Mouse (Mus musculus) erythroblast, embryonic 14.5 days (primary cell): ENCODE results near the gene Casp4. TPM values are rescaled to one million over a fixed set of nuclear protein-coding genes. Genes with fewer than 3 reads are reported as not detected.

Experiments used
- H3K27me3 ChIP-seq: 2 replicates; pipeline ENCODE4 v1.6.1; 2012; ENCODE audit warnings: inconsistent platforms; ENCODE audit not compliant: control insufficient read depth
- H3K36me3 ChIP-seq: 2 replicates; pipeline ENCODE4 v1.6.1; 2012; ENCODE audit warnings: mild to moderate bottlenecking, inconsistent platforms; ENCODE audit not compliant: control insufficient read depth
- H3K4me1 ChIP-seq: 2 replicates; pipeline ENCODE4 v1.6.1; 2012; ENCODE audit warnings: inconsistent platforms; ENCODE audit not compliant: control insufficient read depth
- H3K4me3 ChIP-seq: replicated peaks from 2 replicates; pipeline ENCODE3; 2012; ENCODE audit warnings: moderate library complexity, mild to moderate bottlenecking, inconsistent platforms
- H3K9me3 ChIP-seq: 2 replicates; pipeline ENCODE4 v1.6.1; 2012; ENCODE audit warnings: low read length, inconsistent platforms, mixed read lengths; ENCODE audit not compliant: control insufficient read depth
- GATA1 ChIP-seq: IDR thresholded peaks from 2 replicates; pipeline ENCODE4 v1.6.1; 2012; ENCODE audit warnings: low read length, inconsistent platforms, mixed read lengths
- TAL1 ChIP-seq: IDR thresholded peaks from 3 replicates; pipeline ENCODE4 v1.6.1; 2012; ENCODE audit warnings: low read length, inconsistent platforms, mixed read lengths
- polyA plus RNA-seq: library from polyadenylated mRNA; stranded (reverse); fragments of >175 nt; gene quantifications from 2 replicates; pipeline ENCODE4 v1.2.3, GENCODE M21; 2012

Gene Casp4
- not detected in 2 replicates for polyA plus RNA-seq

DNA sequence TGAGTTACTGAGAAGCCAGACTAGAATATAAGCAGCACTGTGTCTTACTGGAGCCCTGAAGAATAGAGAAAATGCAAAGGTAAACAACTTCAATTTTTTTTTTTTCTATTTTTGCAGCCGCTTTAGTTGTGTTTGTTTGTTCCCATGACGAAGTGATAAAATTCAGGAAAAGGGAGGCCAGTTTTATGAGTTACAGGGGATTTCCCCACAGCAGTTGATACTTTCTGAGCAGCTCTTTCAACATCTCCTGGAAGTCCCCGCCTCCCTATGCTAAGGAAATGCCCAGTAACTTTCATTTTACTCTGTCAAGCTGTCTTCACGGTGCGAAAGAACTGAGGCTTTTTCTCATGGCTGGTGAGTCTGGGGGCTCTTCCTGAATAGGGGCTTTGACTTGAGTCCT, at the start of gene Casp4:
Gene Casp4 (plus strand): TSS at position 268 of the 400 bp plus-strand sequence.
- TF ChIP-seq TAL1 (no peak), GATA1 (no peak)
- Histone ChIP-seq H3K9me3 (no peaks in the 10 kb centered on the region), H3K4me3 (no peak within 1 kb of the TSS), H3K27me3 (no peaks in the 10 kb centered on the region), H3K4me1 (no peaks in the 10 kb centered on the region), H3K36me3 (no peaks in the 10 kb centered on the region)

DNA sequence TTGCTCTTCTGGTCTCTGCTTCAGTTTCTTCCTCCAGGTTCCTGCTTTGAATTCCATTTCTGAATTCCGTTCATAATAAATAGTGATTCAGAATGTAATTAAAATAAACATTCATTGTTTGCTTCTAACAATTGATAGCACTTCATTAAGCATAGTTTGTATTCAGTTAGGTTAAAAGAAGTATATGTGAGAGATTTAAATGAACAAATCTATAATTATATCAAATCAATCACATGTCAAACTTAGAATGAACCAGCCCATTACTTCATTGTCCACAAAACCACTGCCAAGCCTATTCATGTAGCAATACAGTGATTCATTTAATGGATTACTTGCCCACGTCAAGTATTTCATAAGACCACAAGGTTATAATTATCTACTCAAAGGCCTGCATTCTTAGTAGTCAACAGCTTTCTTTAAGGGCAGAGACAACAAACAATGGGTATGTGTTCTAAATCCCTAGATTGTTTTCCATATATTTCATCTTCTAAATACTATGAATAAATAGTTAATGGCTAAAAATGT, 44.6 kb upstream of the Casp4 start:
- H3K4me1 ChIP-seq: no peaks in the 10 kb centered on the region
- no peak overlapping the region for H3K4me3 ChIP-seq
- no peaks in the 10 kb centered on the region for H3K27me3 ChIP-seq
- no peaks in the 10 kb centered on the region for H3K36me3 ChIP-seq
- no peak for TF ChIP-seq TAL1
- TF ChIP-seq GATA1: no peak
- H3K9me3 ChIP-seq: no peaks in the 10 kb centered on the region

DNA sequence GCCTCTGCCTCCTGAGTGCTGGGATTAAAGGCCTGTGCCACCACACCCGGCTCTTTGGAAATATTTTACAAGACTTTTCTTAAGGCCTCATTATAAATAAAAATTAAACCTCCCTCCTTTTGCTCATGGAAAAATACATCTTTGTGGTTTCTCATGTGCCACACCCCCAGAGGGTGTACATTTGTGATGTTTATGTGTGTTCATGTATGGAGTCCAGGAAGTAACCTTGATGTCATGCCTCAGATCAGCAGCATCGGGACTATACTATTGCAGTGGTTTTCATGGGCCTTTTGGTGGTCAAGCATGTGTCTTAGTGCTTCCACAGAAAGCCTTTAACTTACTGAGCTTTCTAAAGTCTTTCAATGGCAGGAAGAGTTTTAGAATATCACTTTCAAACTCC, 38.4 kb upstream of the Casp4 start:
- no peak overlapping the region for H3K4me3 ChIP-seq
- no peaks in the 10 kb centered on the region for H3K36me3 ChIP-seq
- H3K4me1 ChIP-seq: no peaks in the 10 kb centered on the region
- TF ChIP-seq GATA1 (no peak), TAL1 (no peak)
- no peaks in the 10 kb centered on the region for H3K9me3 ChIP-seq
- no peaks in the 10 kb centered on the region for H3K27me3 ChIP-seq

DNA sequence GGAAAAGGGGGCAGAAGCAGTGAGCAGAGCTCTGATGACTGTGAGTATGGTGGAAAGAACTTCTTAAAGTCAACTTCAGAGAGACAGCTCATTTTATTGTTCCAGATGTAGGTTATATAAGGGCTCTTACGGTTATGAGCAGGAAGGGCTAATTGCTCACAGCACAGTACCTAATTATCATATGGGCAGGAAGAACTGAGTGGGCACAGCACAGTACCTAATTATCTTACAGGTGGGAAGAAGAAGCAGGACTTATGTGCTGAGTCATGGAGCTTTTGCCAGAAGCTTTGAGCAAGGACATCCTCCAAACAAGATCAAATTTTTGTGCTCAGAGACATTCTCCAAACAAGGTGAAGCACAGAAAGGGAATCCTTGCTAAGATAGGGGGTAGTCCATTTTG, 37.7 kb upstream of the Casp4 start:
- no peaks in the 10 kb centered on the region for H3K36me3 ChIP-seq
- TF ChIP-seq GATA1 (no peak), TAL1 (no peak)

DNA sequence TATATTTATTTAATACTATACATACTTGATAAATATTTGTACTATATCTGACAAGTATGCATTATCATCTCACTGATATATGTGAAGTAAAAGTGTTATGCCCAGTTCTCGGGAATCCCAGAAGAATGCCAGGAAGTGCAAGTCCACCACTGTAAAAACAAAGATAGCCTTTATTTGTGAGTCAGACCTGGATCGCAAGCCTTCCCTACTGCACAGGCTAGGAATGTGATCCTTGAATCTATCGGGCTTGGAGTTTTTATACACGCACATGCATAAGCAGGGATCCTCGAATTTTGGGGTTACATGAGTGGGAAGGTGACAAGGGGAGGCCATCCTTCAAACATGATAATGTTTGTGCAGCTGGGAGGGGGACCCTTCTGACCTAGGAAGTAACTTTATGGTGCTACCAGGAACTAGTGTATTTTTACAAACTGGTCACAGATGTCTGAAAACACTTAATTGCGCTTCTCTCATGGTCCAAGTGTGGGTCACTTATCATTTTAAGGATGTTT, 37.2 kb upstream of the Casp4 start:
- H3K4me1 ChIP-seq: no peaks in the 10 kb centered on the region

More for the DNA sequence above, 37.7 kb upstream of the Casp4 start:
- Histone ChIP-seq H3K27me3 (no peaks in the 10 kb centered on the region), H3K9me3 (no peaks in the 10 kb centered on the region), H3K4me3 (no peak overlapping the region), H3K4me1 (no peaks in the 10 kb centered on the region)

DNA sequence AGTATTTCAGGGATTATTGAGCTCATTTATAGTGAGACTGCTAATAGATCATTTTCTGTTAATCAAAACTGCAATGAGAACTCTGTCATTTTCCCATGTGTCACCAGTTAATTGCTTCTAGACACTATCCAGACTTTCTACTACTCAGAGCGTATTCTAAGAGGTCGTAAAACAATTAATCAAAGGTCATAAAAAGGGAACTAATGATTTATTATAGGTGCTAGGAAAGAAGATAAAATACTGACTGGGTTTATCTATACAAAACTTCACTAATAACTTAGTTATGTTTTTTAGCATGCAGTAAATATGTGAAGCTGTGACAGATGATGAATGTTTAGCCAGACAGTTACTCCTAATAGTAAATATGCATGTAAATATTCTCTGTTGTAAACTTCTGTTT, 22.6 kb upstream of the Casp4 start:
- H3K4me3 ChIP-seq: no peak overlapping the region
- peaks cover 9% of the 10 kb centered on the region for H3K9me3 ChIP-seq
- H3K36me3 ChIP-seq: no peaks in the 10 kb centered on the region
- H3K27me3 ChIP-seq: no peaks in the 10 kb centered on the region
- no peaks in the 10 kb centered on the region for H3K4me1 ChIP-seq
- no peak for TF ChIP-seq GATA1
- no peak for TF ChIP-seq TAL1

More for the DNA sequence above, 37.2 kb upstream of the Casp4 start:
- Histone ChIP-seq H3K36me3 (no peaks in the 10 kb centered on the region), H3K9me3 (no peaks in the 10 kb centered on the region), H3K4me3 (no peak overlapping the region), H3K27me3 (no peaks in the 10 kb centered on the region)
- TF ChIP-seq GATA1: no peak

DNA sequence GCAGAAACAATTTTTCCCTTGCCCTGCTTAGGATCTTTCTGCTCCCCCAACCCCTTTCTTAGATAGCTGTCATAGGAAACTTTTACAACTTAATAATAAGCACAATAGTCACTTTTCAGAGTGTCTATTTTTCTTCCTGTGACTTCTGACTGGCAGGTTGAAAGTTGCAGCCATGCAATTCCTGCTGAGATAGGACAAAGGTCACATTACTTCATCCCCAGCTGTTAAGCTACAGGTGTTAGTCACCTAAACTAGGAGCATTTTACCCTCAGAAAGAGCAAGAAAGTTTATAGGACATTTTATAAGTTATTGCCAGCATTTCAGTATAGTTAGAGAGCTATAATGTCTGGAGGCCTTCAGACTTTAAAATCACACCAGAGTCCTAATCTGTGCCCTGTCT, 22.0 kb upstream of the Casp4 start:
- Histone ChIP-seq H3K4me3 (no peak overlapping the region), H3K9me3 (peaks cover 9% of the 10 kb centered on the region), H3K36me3 (no peaks in the 10 kb centered on the region), H3K27me3 (no peaks in the 10 kb centered on the region), H3K4me1 (no peaks in the 10 kb centered on the region)
- TF ChIP-seq TAL1: no peak
- no peak for TF ChIP-seq GATA1

DNA sequence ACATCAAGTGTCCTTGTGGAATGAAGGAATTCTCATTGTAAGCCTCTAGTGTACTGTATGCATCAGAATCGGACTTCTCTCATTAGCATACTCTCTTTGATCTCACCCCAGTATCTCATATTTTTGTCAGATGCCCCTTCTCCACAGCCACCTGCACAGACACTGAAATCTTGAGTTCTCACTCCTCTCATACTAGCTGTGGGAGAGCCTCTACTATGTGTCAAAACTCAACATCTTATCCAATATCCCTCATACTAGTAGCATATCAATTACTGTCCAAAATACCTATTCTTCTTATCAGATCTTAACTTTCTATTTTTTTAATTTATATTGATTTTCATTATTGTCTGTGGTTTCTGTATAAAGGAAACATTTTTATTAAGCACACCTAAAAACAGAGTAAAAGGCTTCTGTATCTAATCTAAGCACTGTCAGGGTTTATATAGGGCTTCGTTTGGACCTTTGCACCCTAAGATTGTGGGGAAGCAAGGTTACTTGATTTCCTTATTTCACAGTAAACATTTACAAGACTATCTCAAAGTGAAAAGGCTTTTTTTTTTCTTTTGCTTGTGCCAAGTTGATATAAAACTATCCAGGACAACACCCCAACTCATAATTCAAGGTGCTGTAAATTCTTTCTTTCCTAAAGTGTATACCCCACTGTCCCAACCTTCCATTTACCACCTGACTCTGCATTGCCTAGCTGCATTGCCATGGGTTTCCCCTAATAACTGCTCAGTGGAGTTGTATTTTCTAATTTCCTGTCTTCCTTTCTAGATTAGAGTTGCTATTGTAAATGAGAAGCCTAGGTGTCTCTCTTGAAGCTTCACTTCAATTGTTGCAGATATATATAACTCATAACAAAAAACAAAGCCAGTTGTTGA, 12.0 kb upstream of the Casp4 start:
- TF ChIP-seq GATA1: no peak
- TF ChIP-seq TAL1: no peak
- no peaks in the 10 kb centered on the region for H3K4me1 ChIP-seq

DNA sequence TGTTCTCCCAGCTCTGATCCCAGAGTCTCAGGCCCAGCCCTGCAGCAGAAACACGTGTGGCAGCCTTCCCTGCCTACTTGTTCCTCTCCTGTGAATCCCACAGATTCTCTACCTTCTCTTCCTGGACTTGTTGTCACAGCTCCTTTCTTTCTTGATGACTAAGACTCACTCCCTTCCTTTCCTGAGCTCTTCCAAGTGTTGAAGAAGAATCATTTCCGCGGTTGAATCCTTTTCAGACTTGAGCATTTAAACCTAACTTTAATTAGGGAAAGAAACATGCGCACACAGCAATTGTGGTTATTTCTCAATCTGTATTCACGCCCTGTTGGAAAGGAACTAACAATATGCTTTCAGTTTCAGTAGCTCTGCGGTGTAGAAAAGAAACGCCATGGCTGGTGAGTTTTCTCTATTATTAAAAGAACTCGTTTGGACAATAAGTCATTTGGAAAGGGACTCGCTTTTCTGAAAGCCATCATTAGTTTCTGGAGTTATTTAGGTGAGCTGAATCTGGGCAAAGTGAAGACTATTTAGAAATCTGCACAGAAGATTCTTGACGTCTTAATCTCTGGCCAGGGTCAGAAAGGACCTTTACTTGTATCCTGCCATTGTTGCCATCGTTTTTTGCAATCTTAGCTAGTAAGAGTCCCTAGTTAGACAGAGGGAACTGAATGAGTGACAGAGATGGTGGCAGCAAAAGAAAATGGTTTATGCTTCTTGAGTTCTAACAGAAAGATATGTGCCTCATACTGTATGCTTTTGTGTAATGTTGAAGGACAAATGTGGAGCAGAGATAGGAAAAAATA, 10.1 kb upstream of the Casp4 start, which contains the start of gene Casp1:
Gene Casp1 (plus strand): TSS at position 189 of the 803 bp plus-strand sequence.
- Histone ChIP-seq H3K4me1 (no peaks in the 10 kb centered on the region), H3K36me3 (no peaks in the 10 kb centered on the region), H3K4me3 (no peak within 1 kb of the TSS), H3K27me3 (no peaks in the 10 kb centered on the region), H3K9me3 (no peaks in the 10 kb centered on the region)
- no peak for TF ChIP-seq GATA1
- TF ChIP-seq TAL1: no peak

More for the DNA sequence above, 12.0 kb upstream of the Casp4 start:
- no peak overlapping the region for H3K4me3 ChIP-seq
- H3K27me3 ChIP-seq: no peaks in the 10 kb centered on the region
- H3K36me3 ChIP-seq: no peaks in the 10 kb centered on the region
- H3K9me3 ChIP-seq: no peaks in the 10 kb centered on the region
